16 mouse cellular contexts compared by ENCODE assay signal in the genomic region with DNA sequence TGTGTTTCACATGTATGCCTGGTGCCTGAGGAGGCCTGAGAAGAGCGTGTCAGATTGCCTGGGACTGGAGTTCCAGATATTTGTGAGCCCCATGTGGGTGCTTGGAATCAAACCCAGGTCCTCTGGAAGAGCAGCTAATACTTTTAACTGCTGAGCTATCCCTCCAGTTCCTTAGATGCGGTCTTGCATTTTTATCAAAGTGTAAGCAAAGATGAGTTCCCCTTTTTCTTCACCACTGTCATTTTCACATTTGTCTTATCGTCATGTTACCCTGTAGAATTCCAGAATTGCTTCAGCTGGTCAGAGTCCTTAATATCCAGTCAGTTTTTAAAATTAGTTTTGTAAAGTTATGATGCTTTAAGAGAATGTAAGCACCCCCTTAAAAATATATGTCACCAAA.
"Had no signal": no experiment of that assay in that cellular context is flagged by ENCODE, and none has a peak within 500 bp of the region (broad histone marks: within the 10 kb centered on the region; RNA-seq: fewer than 3 reads in every experiment).

No protein-coding gene starts in this region.

- H3K9me3 ChIP-seq: neural tube, embryonic 13.5 days; neural tube, embryonic 15.5 days; stomach, embryonic 15.5 days had no signal

- H3K4me3 ChIP-seq: neural tube, embryonic 13.5 days; neural tube, embryonic 15.5 days; stomach, embryonic 15.5 days had no signal

- H3K36me3 ChIP-seq: neural tube, embryonic 13.5 days; neural tube, embryonic 15.5 days; stomach, embryonic 15.5 days had no signal

- H3K27ac ChIP-seq: neural tube, embryonic 13.5 days; neural tube, embryonic 15.5 days; stomach, embryonic 15.5 days; stomach, postnatal 0 days had no signal

- H3K9ac ChIP-seq: neural tube, embryonic 13.5 days; neural tube, embryonic 15.5 days; stomach, embryonic 15.5 days had no signal

- H3K27me3 ChIP-seq: stomach, embryonic 15.5 days had no signal

- DNase-seq: retina, postnatal 1 day; right cerebral cortex, adult 18-20 months; right cerebral cortex, postnatal 14 days; right cerebral cortex, postnatal 25 days; right cerebral cortex, postnatal 4 days; spleen, adult 18-20 months; thymus, adult 18-20 months; thymus, adult 2 months; thymus, postnatal 14 days; thymus, postnatal 25 days; thymus, postnatal 36 days; thymus, postnatal 4 days had no signal
